Mouse (Mus musculus) effector memory CD4-positive, alpha-beta T cell, adult 7 months (primary cell): ENCODE results near the gene Cryba4. TPM values are rescaled to one million over a fixed set of nuclear protein-coding genes. Genes with fewer than 3 reads are reported as not detected.

Source experiments
- polyA plus RNA-seq: library from polyadenylated mRNA; unstranded; fragments of 100-300 nt; shearing (Covaris generic); gene quantifications from one replicate; pipeline ENCODE4 v1.2.1, GENCODE M21; 2017

Gene Cryba4
- 1.9 TPM for polyA plus RNA-seq

DNA sequence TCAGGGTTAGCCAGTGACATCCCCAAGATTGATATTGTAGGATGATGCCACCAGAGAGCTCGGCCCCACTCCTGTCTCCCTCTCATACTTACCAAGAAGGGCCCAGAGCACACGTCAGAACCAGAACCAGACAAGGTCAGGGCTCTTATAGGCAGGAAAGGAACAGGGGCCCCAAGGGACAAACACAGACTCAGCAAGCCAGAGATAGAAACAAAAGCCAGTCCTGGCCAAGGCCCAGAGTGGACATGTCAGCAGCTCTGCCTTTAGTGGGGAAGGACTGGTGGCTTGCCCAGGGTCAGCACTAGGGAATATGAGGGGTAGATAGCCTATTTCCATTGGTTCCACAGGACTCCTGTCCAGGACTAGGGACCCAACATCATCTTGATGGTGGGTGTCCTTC lies at the start of gene Cryba4:
TSS of gene Cryba4 (minus strand) at position 119 of the 400 bp plus-strand sequence.

DNA sequence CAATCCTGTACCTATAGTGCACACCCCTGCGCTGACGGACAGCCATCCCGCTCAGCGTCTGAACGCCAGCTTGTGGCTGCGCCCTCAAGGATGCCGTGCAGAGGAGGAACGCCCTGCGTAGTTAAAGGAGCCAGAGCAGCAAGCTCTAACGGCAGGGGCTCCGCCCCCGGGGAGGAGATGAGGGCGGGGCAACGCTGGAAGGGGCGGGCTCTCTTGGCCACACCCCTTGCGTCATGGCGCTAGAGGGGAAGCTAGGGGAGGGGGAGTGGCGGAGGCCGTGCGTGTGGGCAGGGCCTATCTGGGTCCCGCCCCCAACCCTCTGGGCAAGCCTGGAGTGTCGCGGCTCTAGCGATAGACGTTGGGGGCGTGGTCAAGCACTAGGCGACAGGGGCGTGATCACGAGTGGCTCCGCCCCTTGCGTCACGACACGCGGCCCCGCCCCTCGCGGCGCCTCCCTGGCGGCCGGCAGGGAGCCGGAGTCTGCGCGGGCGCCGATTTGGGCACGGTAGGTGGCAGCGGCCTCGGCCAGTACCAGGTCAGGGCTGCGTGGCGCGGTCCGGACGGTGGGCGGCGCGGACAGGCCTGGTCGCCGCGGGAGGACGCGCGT lies 24.1 kb upstream of the Cryba4 start, which contains the start of gene Tpst2:
TSS of gene Tpst2 (plus strand) at position 425 of the 607 bp plus-strand sequence.

DNA sequence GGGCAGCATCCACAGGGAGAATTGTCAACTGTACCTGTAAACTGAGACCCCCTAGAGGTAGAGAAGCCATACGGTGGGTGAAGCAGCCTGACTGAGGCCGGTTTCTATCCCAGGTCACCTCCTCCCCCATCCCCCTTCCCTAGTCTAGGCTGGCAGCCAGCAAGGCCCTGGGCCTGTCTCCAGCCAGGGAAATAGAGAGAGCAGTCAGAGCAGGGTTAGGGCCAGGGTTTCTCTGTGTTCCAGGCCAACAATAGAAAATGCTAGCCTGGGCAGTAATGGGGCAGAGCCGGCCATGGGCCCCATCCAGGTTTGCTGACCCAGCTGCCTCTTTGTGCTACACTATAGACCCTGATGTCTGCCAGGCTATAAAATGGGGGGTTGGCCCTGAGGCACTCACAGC lies 3.1 kb upstream of the Cryba4 start, which contains the start of gene Crybb1:
TSS of gene Crybb1 (plus strand) at position 390 of the 400 bp plus-strand sequence.

Other genes starting within 250 kb of the Cryba4 start
- 3.6 TPM for gene Crybb1, start 3.3 kb upstream of the Cryba4 start, polyA plus RNA-seq
- 261 TPM for gene Tpst2, start 24.2 kb upstream of the Cryba4 start, polyA plus RNA-seq
- 66.1 TPM for gene Tfip11, start 73.8 kb upstream of the Cryba4 start, polyA plus RNA-seq
- gene Srrd, start 90.5 kb upstream of the Cryba4 start, polyA plus RNA-seq: 60.8 TPM
- 16.8 TPM for gene Hps4, start 90.6 kb upstream of the Cryba4 start, polyA plus RNA-seq
- gene Gm6583, start 103.5 kb upstream of the Cryba4 start, polyA plus RNA-seq: 0.22 TPM
- 0.38 TPM for gene Asphd2, start 142.3 kb upstream of the Cryba4 start, polyA plus RNA-seq
- 0.33 TPM for gene Gm6588, start 196.9 kb upstream of the Cryba4 start, polyA plus RNA-seq